Mouse (Mus musculus): ENCODE data around the gene Galr3.
A peak's percentile ranks its signal among the peaks of the same experiment; 100 is the strongest.

Gene Galr3

GRCm38 (mm10) chr15:79052366-79052765 is 10.7 kb downstream of the Galr3 start:
- no peak for DNase-seq (ENCODE audit: low spot score in 2 of 2)

DNA sequence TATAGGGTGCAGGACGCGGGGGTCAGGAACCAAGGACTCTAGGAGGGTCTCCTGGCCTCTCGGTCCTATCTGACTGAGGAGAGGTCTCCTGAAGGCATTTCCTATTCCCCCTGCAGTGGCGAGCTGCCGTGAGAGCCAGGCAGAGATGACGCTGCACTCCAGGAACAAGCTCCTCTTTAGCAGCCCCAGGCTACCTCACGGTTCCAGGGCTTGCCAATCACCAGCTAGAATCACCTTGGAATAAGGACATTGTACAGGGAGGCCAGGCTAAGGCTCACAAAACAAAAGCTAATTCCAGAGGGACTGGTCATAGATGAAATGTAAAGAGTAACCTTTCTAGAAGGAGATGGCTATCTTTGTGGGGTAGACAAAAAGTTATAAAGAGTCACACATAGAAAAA is 14.9 kb downstream of the Galr3 start:
- no peak for DNase-seq (ENCODE audit: low spot score in 2 of 2)

DNA sequence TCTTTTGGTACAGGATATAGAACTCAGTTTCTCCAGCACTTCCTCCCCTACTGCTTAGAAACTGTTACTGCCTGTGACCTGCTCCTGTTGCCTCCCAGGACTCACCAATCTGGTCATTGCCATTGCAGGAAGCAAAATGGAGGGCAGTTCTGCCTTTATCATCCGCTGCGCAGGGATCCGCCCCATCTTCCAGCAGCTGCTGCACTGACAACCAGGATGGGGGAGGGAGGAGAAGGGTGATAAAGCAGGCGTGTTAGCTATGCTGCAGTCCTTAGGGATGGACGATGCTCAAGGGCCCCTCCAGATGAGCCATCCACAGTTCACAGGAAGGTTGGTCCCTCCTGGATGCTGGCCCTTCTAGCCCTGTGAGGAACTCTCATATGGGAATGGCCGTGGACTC is 16.2 kb downstream of the Galr3 start:
- DNase-seq (ENCODE audit: low spot score in 2 of 2) = no peak

GRCm38 (mm10) chr15:79060887-79061565 is 19.3 kb downstream of the Galr3 start:
- no peak for DNase-seq (ENCODE audit: low spot score in 2 of 2)

- DNase-seq (ENCODE audit: low spot score in 2 of 2) = peak; percentile 99
These were observed 20.9 kb downstream of the Galr3 start, which contains the start of gene Ankrd54 for GRCm38 (mm10) chr15:79062376-79063159. TSS of gene Ankrd54 (minus strand) at chr15:79062893.

- DNase-seq (ENCODE audit: low spot score in 2 of 2) = no peak
These were observed 21.6 kb downstream of the Galr3 start for GRCm38 (mm10) chr15:79063160-79063740.

- no peak for DNase-seq (ENCODE audit: low spot score in 2 of 2)
These were observed 23.5 kb downstream of the Galr3 start for GRCm38 (mm10) chr15:79065086-79065770.

GRCm38 (mm10) chr15:79066276-79066675 is 24.6 kb downstream of the Galr3 start:
- DNase-seq (ENCODE audit: low spot score in 2 of 2) = no peak

- no peak for DNase-seq (ENCODE audit: low spot score in 2 of 2)
These were observed 25.9 kb downstream of the Galr3 start for GRCm38 (mm10) chr15:79067631-79068030.

DNA sequence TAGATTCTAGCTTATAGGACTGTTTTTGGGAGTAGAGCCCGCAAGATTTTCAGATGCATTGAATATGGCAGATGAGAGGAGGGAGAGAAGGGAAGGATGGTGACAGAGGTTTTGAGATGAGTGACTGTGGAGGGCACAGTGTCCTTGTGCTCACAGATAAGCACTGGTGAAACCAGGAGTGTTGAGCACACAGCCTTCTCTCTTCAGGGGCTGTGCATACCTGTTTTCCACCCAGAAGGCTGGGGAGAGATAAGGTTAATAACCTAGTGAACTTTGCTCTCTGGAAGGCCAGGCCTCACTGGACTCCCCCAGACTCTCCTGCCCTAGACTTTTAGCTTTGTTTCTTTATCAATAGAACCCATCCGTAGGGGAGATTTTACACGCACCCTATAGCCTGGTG is 26.7 kb downstream of the Galr3 start:
- DNase-seq (ENCODE audit: low spot score in 2 of 2) = no peak

- DNase-seq (ENCODE audit: low spot score in 2 of 2) = no peak
These were observed 29.7 kb downstream of the Galr3 start for GRCm38 (mm10) chr15:79071117-79072039.

GRCm38 (mm10) chr15:79073752-79074151 is 32.1 kb downstream of the Galr3 start:
- no peak for DNase-seq (ENCODE audit: low spot score in 2 of 2)

GRCm38 (mm10) chr15:79074446-79074845 is 32.8 kb downstream of the Galr3 start:
- no peak for DNase-seq (ENCODE audit: low spot score in 2 of 2)

- peak; percentile 71 to 85 for DNase-seq (ENCODE audit: low spot score in 2 of 2)
These were observed 33.3 kb downstream of the Galr3 start, which contains the start of gene Eif3l for GRCm38 (mm10) chr15:79074913-79075532. TSS of gene Eif3l (plus strand) at chr15:79075179.

DNA sequence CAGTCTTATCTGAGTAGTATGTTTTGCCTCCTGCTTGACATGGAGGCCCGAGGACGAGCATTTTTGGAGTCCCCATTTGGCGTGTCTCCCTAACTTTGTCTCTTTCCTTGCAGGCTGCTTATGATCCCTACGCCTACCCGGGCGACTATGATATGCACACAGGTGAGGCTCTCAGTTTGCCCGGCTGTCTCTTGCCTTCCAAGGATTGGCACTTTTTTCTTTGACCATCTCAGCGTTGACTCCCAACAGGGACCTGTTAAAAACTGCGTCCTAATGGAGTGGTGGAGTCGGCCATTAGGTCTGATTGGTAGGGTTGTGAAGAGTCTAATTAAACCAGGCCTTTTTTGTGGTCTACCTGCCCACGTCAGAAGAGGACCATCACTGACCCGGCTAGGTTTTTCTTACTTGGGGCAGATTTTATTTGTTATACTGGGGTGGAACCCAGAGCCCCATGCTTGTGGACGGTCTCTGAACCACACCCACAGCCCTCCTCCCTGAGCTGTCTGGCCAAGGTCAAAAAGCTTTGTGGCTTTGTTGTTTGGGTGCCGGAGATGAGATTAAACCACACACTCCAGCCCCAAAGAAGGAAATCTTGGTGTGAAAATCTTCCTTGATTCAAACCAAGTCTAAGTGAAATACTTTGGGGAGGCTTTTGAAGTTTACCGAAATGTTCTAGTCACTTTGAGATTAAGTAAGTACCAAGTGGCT is 34.1 kb downstream of the Galr3 start:
- no peak for DNase-seq (ENCODE audit: low spot score in 2 of 2)

DNA sequence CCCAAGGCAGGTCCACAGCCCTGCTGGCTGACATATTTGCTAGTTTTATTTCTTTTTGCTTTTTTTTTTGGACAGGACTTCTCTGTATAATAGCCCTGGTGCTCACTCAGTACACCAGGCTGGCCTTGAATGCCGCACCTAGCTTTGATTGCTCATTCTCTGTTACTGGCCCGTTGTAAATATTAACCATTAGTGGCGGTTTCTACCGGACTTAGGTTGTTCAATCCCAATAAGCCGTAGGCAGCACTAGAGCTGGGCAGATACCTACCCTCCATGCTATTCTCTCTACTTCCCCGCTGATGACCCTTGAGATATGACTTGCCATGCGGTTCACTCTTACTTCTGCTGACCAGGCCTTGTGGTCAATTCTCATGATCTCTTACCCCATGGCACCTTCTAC is 37.9 kb downstream of the Galr3 start:
- DNase-seq (ENCODE audit: low spot score in 2 of 2) = no peak

DNA sequence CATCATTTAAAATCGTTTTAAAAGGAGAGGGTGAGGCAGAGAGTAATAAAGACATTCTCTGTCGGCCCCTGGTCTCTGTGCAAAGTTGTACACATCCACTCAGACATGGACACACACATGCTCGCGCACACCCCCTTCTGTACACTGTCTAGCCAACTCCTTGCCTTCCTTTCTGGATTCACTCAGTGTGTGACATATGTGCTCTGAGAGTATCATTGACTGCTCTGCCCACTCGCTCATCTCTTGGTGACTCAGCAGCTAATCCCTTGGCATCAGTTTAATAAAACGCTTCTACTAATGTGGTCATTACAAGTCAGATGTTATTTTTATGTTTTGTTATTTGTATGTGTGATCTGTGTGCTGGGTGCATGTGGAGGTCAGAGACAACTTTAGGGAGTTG is 50.6 kb downstream of the Galr3 start:
- no peak for DNase-seq (ENCODE audit: low spot score in 2 of 2)
